Mouse (Mus musculus) brain, adult 10 weeks (tissue): Measurements from ENCODE around the gene Casp14. TPM values are rescaled to one million over a fixed set of nuclear protein-coding genes. Genes with fewer than 3 reads are reported as not detected.

Source experiments
- polyA plus RNA-seq: library from polyadenylated mRNA; stranded (reverse); fragments of 350-450 nt; fragmentation: Illumina TruSeq; extraction: RNeasy Lipid Tissue Mini Kit (QIAGEN cat#74804); gene quantifications from one replicate; pipeline ENCODE4 v1.2.3, GENCODE M21; 2015; ENCODE audit warnings: low read depth, low replicate concordance

Gene Casp14
- polyA plus RNA-seq: not detected

DNA sequence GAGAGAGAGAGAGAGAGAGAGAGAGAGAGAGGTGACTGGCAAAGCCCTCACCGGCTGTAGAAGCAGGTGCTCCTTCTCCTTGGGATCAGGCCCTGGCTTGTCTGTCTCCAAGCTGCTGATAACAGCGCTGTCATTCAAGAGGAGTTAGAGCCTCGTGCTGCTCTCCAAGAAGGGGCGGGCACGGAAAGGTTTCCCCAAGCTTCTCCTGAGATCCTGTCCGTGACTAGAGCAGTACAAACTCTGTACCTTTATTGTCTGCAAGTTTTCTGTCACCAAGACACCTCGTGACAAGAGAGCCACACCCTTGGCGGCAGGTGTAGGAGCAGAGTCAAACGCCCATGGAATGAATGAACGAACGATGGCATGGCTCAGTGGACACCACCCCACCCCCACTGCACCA lies at the start of gene Casp14:
TSS of gene Casp14 (minus strand) at position 239 of the 400 bp plus-strand sequence.

DNA sequence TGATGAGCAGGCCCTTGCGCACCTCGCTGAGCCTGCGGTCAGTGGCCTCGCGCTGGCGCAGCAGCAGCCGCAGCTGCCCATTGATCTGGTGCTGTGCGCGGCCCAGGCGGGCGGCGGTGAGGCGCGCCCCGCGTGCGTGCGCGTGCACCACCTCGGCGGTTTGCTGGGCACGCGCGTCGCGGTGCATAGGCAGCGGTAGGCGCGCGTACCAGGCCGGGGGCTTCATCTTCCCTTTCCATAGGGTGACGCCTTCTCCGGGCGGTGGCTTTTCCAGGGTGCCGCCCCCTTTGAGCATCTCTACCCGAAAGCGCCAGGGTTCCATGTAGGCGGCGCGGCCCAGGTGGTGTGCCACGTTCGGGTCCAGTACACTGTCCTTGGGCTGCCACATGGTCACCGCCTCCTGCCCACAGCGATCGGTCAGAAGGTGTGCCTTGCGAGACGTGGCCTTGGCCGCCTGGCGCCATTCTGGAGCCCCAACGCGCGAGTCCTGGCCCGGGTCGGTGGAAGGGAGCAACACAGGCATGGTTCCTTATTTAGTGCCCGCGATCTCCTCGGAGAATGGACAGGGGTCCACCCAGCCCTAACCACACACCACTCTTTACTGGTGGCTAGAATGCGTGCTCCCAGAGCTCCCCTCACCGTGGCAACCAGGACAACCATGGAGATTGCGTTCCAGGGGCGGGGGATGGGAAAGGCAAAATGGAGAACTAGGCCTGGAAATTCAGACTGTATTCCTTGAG lies 34.5 kb upstream of the Casp14 start, which contains the start of gene Ccdc105:
TSS of gene Ccdc105 (minus strand) at position 614 of the 740 bp plus-strand sequence.

Other genes starting within 250 kb of the Casp14 start
- not detected for gene Olfr1358, start 200.9 kb downstream of the Casp14 start, polyA plus RNA-seq
- 36.5 TPM for gene Ilvbl, start 143.9 kb downstream of the Casp14 start, polyA plus RNA-seq
- gene Syde1, start 126.3 kb downstream of the Casp14 start, polyA plus RNA-seq: 6.5 TPM
- not detected for gene Olfr1357, start 100.2 kb downstream of the Casp14 start, polyA plus RNA-seq
- not detected for gene Ccdc105, start 34.8 kb upstream of the Casp14 start, polyA plus RNA-seq
- 11.0 TPM for gene Slc1a6, start 62.2 kb upstream of the Casp14 start, polyA plus RNA-seq
- not detected for gene Olfr1356, start 133.9 kb upstream of the Casp14 start, polyA plus RNA-seq
- not detected for gene Olfr1355, start 157.2 kb upstream of the Casp14 start, polyA plus RNA-seq
- gene Olfr1354, start 194.9 kb upstream of the Casp14 start, polyA plus RNA-seq: not detected
- gene Olfr8, start 232.3 kb upstream of the Casp14 start, polyA plus RNA-seq: not detected
- not detected for gene Olfr1353, start 245.0 kb upstream of the Casp14 start, polyA plus RNA-seq